Mouse (Mus musculus) hindbrain, embryonic 10.5 days (tissue): ENCODE measurements at regions not wholly inside any gene's neighbourhood (a gene's known extent, or its start where the extent isn't known, plus 50 kb on each side); places are given as distances from the start of the nearest gene placed in this dataset.

Experiments
- DNase-seq: peaks from one replicate; pipeline ENCODE4 v3.0.0-alpha.2; 2017; ENCODE audit warnings: low spot score
- H3K27ac ChIP-seq: fragments of 300-500 bp; sonication (generic); 2 replicates; pipeline ENCODE4 v1.5.1; 2016; ENCODE audit warnings: mild to moderate bottlenecking, moderate library complexity
- H3K27me3 ChIP-seq: fragments of 300-500 bp; sonication (generic); 2 replicates; pipeline ENCODE4 v1.6.1; 2016; ENCODE audit warnings: mild to moderate bottlenecking; ENCODE audit not compliant: poor library complexity, insufficient read depth, severe bottlenecking
- H3K36me3 ChIP-seq: fragments of 300-500 bp; sonication (generic); 2 replicates; pipeline ENCODE4 v1.6.1; 2016; ENCODE audit warnings: mild to moderate bottlenecking, moderate library complexity
- H3K4me1 ChIP-seq: fragments of 300-500 bp; sonication (generic); replicated peaks from 2 replicates; pipeline ENCODE4 v1.6.1; 2016; ENCODE audit warnings: mild to moderate bottlenecking
- H3K4me3 ChIP-seq: fragments of 300-500 bp; sonication (generic); 2 replicates; pipeline ENCODE4 v1.5.1; 2016; ENCODE audit warnings: mild to moderate bottlenecking, moderate library complexity
- H3K9me3 ChIP-seq: fragments of 300-500 bp; sonication (generic); 2 replicates; pipeline ENCODE4 v1.6.1; 2016; ENCODE audit warnings: mild to moderate bottlenecking, moderate library complexity
- WGBS: fragments of 180-500 bp; shearing (Covaris S2); methylation state at CpG from one replicate; pipeline ENCODE4 v1.1.7; 2016; 5-methylcytosine and 5-hydroxymethylcytosine counted together

DNA sequence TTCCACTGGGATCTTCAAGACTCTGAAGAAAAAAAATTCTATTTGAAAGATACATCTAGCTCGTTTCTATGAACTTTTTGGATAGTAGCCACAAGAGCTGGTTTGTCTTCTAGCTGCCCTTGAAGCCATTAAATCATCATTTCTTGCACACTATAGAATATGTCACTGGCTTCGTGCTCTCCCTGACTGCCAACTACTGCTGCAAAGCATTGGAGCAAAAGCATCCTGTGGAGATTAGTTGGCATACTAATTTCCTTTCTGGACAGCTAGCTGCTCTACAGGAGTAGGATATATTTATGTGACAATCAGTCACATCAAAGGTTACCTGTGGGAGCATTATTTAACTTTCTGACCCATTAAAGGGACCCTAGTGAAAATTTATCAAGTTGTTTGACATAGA, 243.1 kb downstream of the Pdgfc start:
- Histone ChIP-seq H3K4me3 (no peak overlapping the region), H3K27ac (no peak overlapping the region), H3K27me3 (no peaks in the 10 kb centered on the region), H3K9me3 (no peaks in the 10 kb centered on the region), H3K4me1 (no peaks in the 10 kb centered on the region), H3K36me3 (no peaks in the 10 kb centered on the region)
- 75% methylated on average over 2 of the region's 2 CpGs for WGBS
- DNase-seq = no peak

GRCm38 (mm10) chr3:81289762-81290161, 253.5 kb downstream of the Pdgfc start:
- H3K27me3 ChIP-seq = no peaks in the 10 kb centered on the region
- 91% methylated on average over 2 of the region's 2 CpGs for WGBS
- H3K9me3 ChIP-seq = no peaks in the 10 kb centered on the region
- no peak overlapping the region for H3K27ac ChIP-seq
- no peaks in the 10 kb centered on the region for H3K4me1 ChIP-seq
- DNase-seq = no peak
- H3K36me3 ChIP-seq = no peaks in the 10 kb centered on the region
- H3K4me3 ChIP-seq = no peak overlapping the region

GRCm38 (mm10) chr3:81292404-81292803, 256.2 kb downstream of the Pdgfc start:
- Histone ChIP-seq H3K4me1 (no peaks in the 10 kb centered on the region), H3K36me3 (no peaks in the 10 kb centered on the region), H3K27ac (no peak overlapping the region), H3K4me3 (no peak overlapping the region), H3K27me3 (no peaks in the 10 kb centered on the region), H3K9me3 (no peaks in the 10 kb centered on the region)
- no peak for DNase-seq
- 37% methylated on average over 2 of the region's 2 CpGs for WGBS

DNA sequence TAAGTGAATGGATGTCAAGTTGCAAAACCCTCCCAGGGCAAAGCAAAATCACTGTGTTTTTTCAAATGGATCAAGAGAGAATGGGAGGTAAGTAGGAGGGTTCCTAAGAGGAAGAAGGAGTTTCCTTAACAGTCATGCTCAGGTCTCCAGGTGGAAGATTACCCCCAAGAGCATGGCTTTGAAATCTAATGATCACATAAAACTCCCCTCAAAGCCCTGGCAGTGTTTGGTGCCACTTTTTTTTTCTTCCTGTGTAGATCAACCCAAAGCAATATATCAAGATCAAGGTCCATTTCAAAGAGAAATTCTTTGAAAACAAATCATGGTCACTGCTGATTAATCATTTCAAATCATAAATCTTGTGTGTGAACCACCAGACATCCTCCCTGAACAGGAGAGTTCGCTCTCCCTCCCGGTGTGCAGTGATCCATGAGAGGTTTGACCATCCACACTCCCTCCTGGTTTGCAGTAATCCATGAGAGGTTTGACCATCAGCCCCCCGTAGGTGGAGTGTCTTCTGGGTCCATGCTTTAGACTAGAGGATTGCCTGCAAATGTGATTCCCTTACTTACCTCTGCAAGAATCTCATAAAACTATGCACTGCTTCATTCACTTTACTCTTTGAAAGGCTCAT, 257.1 kb downstream of the Pdgfc start:
- H3K36me3 ChIP-seq = no peaks in the 10 kb centered on the region
- H3K27me3 ChIP-seq = no peaks in the 10 kb centered on the region
- H3K27ac ChIP-seq = no peak overlapping the region
- 85% methylated on average over 3 of the region's 3 CpGs for WGBS
- no peak overlapping the region for H3K4me3 ChIP-seq
- no peaks in the 10 kb centered on the region for H3K9me3 ChIP-seq
- no peaks in the 10 kb centered on the region for H3K4me1 ChIP-seq
- DNase-seq = no peak

DNA sequence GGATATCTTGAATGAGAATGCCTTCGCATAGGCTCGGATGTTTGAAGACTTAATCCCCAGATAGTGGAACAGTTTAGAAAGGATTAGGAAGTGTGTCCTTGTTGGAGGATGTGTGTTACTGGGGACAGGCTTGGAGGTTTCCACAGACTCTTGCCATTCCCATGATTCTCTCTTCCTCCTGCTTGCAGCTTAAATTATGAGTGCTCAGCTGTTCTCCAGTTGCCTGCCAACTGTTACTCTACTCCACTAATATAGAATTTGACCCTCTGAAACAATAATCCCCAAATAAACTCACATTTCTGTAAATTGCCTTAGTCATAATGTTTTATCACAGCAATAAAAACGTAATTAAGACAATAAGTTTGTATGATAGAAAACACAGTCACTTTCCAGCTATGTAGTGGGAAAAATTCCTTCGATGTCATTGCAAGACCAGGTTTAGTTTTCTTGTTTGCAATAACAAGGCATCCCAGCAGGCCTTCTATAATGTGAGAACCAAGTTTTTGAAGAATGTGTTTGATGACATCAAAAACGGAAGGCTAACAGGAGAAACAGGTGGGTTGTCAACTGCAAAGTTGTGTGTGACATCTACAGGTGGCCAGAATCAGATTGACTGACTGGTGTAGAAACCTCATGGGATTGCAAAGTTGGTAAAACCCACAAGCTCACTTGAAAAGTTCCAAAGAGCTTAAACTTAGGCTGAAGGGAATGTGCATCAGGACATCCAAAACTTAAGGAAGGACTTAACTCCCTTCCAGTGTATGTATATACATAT, 268.0 kb downstream of the Pdgfc start:
- whole genome bisulfite sequencing = 90% methylated on average over 5 of the region's 5 CpGs

DNA sequence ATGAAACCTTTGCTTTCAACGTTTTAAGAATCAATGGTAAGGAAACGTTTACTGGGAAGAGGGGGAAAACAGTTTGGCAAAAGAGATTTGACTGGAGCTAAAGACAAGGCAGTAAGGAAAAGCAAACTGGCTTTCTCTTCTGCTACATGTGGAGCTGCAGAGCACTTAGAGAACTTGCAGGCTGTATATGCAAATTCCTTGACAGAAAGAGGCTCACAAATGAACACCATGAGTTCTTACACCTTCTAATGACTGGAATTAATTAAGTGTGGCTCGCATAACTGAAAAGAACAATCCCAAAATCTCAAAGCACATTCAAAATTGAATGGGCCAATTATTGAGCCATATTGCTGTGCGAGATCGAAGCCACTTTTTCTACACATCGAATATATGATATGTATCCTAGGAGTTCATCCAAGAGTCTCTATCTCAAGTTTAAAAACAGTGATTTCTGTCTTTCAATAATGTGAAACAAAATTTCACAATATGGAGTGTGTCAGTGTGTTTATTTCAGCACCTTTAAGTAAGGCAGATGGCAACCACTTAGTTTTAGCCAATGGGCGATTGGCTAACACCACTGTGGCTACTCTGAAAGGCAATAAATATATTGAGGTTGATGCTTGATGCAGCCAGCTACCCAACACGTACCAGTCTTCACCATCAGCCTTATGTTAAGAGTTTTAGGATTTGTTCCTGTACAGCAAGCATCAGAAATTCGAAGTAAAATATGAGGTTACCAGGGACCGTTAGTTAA, 269.4 kb downstream of the Pdgfc start:
- H3K9me3 ChIP-seq = no peaks in the 10 kb centered on the region
- no peaks in the 10 kb centered on the region for H3K36me3 ChIP-seq
- DNase-seq = no peak
- WGBS = 82% methylated on average over 10 of the region's 10 CpGs
- no peak overlapping the region for H3K4me3 ChIP-seq
- H3K27ac ChIP-seq = no peak overlapping the region
- H3K4me1 ChIP-seq = no peaks in the 10 kb centered on the region
- no peaks in the 10 kb centered on the region for H3K27me3 ChIP-seq

More for the DNA sequence above, 268.0 kb downstream of the Pdgfc start:
- no peaks in the 10 kb centered on the region for H3K36me3 ChIP-seq
- no peak overlapping the region for H3K4me3 ChIP-seq
- H3K4me1 ChIP-seq = no peaks in the 10 kb centered on the region
- no peak for DNase-seq
- H3K27me3 ChIP-seq = no peaks in the 10 kb centered on the region
- H3K9me3 ChIP-seq = no peaks in the 10 kb centered on the region
- H3K27ac ChIP-seq = no peak overlapping the region

GRCm38 (mm10) chr3:81326866-81327265, 290.6 kb downstream of the Pdgfc start:
- Histone ChIP-seq H3K4me1 (no peaks in the 10 kb centered on the region), H3K27me3 (no peaks in the 10 kb centered on the region), H3K36me3 (no peaks in the 10 kb centered on the region), H3K4me3 (no peak overlapping the region), H3K27ac (no peak overlapping the region), H3K9me3 (no peaks in the 10 kb centered on the region)
- 77% methylated on average over 3 of the region's 3 CpGs for WGBS
- DNase-seq = no peak

DNA sequence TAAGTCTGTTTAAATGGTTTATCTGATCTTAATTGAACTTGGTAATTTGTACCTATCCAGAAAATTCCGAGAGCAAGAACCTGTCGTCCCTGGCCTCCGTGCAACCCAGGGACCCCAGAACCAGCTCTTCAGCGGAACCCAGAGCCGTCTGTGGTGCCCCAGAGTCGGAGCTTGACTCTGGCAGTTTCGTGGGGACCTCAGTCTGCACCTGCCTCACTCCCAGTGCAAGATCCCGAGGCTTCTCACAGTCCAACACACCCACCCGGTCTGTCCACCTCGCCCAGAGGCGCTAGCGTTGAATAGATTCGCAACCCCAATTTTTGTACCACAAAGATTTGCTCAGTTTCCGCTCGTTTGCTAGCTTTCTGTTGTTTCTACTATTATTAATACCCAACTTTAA, 315.5 kb downstream of the Pdgfc start:
- H3K36me3 ChIP-seq = no peaks in the 10 kb centered on the region
- 92% methylated on average over 15 of the region's 15 CpGs for WGBS
- no peaks in the 10 kb centered on the region for H3K4me1 ChIP-seq
- no peak for DNase-seq
- no peaks in the 10 kb centered on the region for H3K27me3 ChIP-seq
- H3K9me3 ChIP-seq = no peaks in the 10 kb centered on the region
- no peak overlapping the region for H3K27ac ChIP-seq
- no peak overlapping the region for H3K4me3 ChIP-seq

- H3K27ac ChIP-seq = no peak overlapping the region
- DNase-seq = no peak
- no peaks in the 10 kb centered on the region for H3K4me1 ChIP-seq
- H3K9me3 ChIP-seq = no peaks in the 10 kb centered on the region
- WGBS = 90% methylated on average over 2 of the region's 2 CpGs
- no peak overlapping the region for H3K4me3 ChIP-seq
- no peaks in the 10 kb centered on the region for H3K27me3 ChIP-seq
- no peaks in the 10 kb centered on the region for H3K36me3 ChIP-seq
Observed at GRCm38 (mm10) chr3:81367918-81368317, 331.7 kb downstream of the Pdgfc start.

DNA sequence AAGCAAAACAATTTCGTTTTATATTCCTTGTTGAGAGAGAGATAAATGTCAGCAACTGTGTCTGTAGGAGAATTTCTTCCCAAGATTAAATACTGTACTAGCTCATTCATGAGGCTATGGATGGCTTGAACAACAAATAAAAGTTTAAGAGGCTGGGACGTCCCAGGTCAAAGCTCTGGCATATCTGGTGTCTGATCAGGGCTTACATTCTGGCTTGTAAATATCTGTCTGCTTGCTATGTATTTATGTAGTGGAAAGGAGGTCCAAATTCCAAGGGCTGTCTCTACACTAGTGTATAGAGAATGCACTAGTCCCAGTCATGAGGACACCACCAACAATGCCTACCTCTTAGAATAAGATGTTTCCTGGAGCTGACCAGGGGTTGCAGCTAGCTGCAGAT, 332.4 kb downstream of the Pdgfc start:
- Histone ChIP-seq H3K27me3 (no peaks in the 10 kb centered on the region), H3K36me3 (no peaks in the 10 kb centered on the region), H3K9me3 (no peaks in the 10 kb centered on the region), H3K27ac (no peak overlapping the region), H3K4me1 (no peaks in the 10 kb centered on the region), H3K4me3 (no peak overlapping the region)
- DNase-seq = no peak
- WGBS = 83% methylated on average over 2 of the region's 2 CpGs

GRCm38 (mm10) chr3:81369742-81370141, 333.5 kb downstream of the Pdgfc start:
- H3K4me3 ChIP-seq = no peak overlapping the region
- no peak overlapping the region for H3K27ac ChIP-seq

DNA sequence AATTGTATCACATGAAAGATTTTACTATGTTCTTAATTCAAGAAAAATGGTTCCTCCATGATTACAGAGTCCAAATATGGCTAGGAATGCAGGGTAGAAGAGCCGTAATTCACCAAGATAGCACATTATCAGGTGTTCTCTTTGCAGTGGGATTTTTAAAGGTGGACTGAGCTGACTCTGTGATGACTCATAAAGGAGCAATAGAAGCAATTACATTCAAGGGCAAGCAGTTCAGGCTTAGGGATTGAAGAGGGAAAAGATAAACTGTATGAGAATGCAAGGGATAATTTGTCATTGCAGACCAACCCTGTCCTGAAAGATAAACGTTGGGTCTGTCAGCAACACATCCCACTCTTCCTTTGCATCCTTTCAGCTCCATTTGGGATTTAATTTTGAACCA, 339.8 kb downstream of the Pdgfc start:
- no peaks in the 10 kb centered on the region for H3K36me3 ChIP-seq
- no peaks in the 10 kb centered on the region for H3K4me1 ChIP-seq
- DNase-seq = no peak
- no peaks in the 10 kb centered on the region for H3K27me3 ChIP-seq
- no peaks in the 10 kb centered on the region for H3K9me3 ChIP-seq
- WGBS = 86% methylated on average over 2 of the region's 2 CpGs
- no peak overlapping the region for H3K4me3 ChIP-seq
- no peak overlapping the region for H3K27ac ChIP-seq

More at GRCm38 (mm10) chr3:81369742-81370141, 333.5 kb downstream of the Pdgfc start:
- Histone ChIP-seq H3K36me3 (no peaks in the 10 kb centered on the region), H3K4me1 (no peaks in the 10 kb centered on the region), H3K27me3 (no peaks in the 10 kb centered on the region), H3K9me3 (no peaks in the 10 kb centered on the region)
- DNase-seq = no peak

GRCm38 (mm10) chr3:81377466-81377865, 341.2 kb downstream of the Pdgfc start:
- WGBS = 60% methylated on average over 3 of the region's 3 CpGs
- DNase-seq = peak; percentile 5

More at GRCm38 (mm10) chr3:81377466-81377865, 341.2 kb downstream of the Pdgfc start:
- Histone ChIP-seq H3K36me3 (no peaks in the 10 kb centered on the region), H3K4me1 (no peaks in the 10 kb centered on the region), H3K4me3 (no peak overlapping the region), H3K27me3 (no peaks in the 10 kb centered on the region), H3K9me3 (no peaks in the 10 kb centered on the region), H3K27ac (no peak overlapping the region)
